Mouse (Mus musculus) ES-E14 (cell line): ENCODE results near the gene Kalrn. TPM values are rescaled to one million over a fixed set of nuclear protein-coding genes. Genes with fewer than 3 reads are reported as not detected.

Experiments
- DNase-seq: peaks from one replicate; pipeline ENCODE4 v3.0.0-alpha.2; 2013; ENCODE audit warnings: low read depth, low spot score
- H3K27ac ChIP-seq: 2 replicates; pipeline ENCODE4 v1.5.1; 2012; ENCODE audit warnings: low read depth, mild to moderate bottlenecking, low read length, moderate library complexity, mixed read lengths; ENCODE audit not compliant: poor library complexity, insufficient read depth, severe bottlenecking
- H3K36me3 ChIP-seq: 2 replicates; pipeline ENCODE4 v1.6.1; 2012; ENCODE audit warnings: mild to moderate bottlenecking, low read length, moderate library complexity, mixed read lengths; ENCODE audit not compliant: control insufficient read depth, poor library complexity, insufficient read depth, severe bottlenecking
- H3K4me1 ChIP-seq, 2 experiments: fragments of 150-350 bp in 1 of 2; sonication (generic) in 1 of 2; 2 replicates each; pipeline ENCODE4 v1.6.1; 2012; ENCODE audit warnings: low read length in 2 of 2, mild to moderate bottlenecking in 1 of 2, mixed read lengths in 1 of 2; ENCODE audit not compliant: control insufficient read depth in 2 of 2, insufficient read depth in 2 of 2, poor library complexity in 1 of 2
- H3K4me3 ChIP-seq, 2 experiments: fragments of 150-350 bp in 1 of 2; sonication (generic) in 1 of 2; 2 replicates each; pipeline ENCODE4 v1.5.1; 2012; ENCODE audit warnings: low read length in 2 of 2, low read depth in 1 of 2, mild to moderate bottlenecking in 1 of 2, mixed read lengths in 1 of 2; ENCODE audit not compliant: insufficient read depth in 1 of 2, poor library complexity in 1 of 2, severe bottlenecking in 1 of 2
- H3K9ac ChIP-seq: 2 replicates; pipeline ENCODE4 v1.6.1; 2012; ENCODE audit warnings: low read depth, mild to moderate bottlenecking, low read length, mixed read lengths; ENCODE audit not compliant: poor library complexity, insufficient read depth, severe bottlenecking
- H3K9me3 ChIP-seq: fragments of 150-350 bp; sonication (generic); 2 replicates; pipeline ENCODE4 v1.6.1; 2012; ENCODE audit warnings: low read depth, mild to moderate bottlenecking, low read length; ENCODE audit not compliant: control insufficient read depth, insufficient read depth
- CHD2 ChIP-seq: IDR thresholded peaks from 2 replicates; pipeline ENCODE4 v1.6.1; 2014; ENCODE audit warnings: mild to moderate bottlenecking, low read depth, low read length, inconsistent platforms
- HCFC1 ChIP-seq: IDR thresholded peaks from 2 replicates; pipeline ENCODE4 v1.6.1; 2012; ENCODE audit warnings: low read length, inconsistent platforms, borderline replicate concordance; ENCODE audit not compliant: insufficient read depth
- MAFK ChIP-seq: IDR thresholded peaks from 2 replicates; pipeline ENCODE4 v1.6.1; 2014; ENCODE audit warnings: mild to moderate bottlenecking, low read depth, low read length, inconsistent platforms; ENCODE audit not compliant: insufficient read depth
- ZC3H11A ChIP-seq: IDR thresholded peaks from 2 replicates; pipeline ENCODE4 v1.6.1; 2012; ENCODE audit warnings: low read depth, mild to moderate bottlenecking, inconsistent platforms, low read length, borderline replicate concordance
- ZNF384 ChIP-seq: IDR thresholded peaks from 2 replicates; pipeline ENCODE4 v1.6.1; 2012; ENCODE audit warnings: low read depth, low read length, inconsistent platforms
- in situ Hi-C, 2 experiments: fragments of 600-800 bp; cut with MboI; formaldehyde crosslinking; loops; one replicate each; pipeline ENCODE4 v1.15.1; 2025; ENCODE audit warnings: low sequenced_read_pairs in 2 of 2, inconsistent platforms in 1 of 2; ENCODE audit not compliant: unreplicated experiment in 2 of 2
- total RNA-seq: library from RNA; depleted of rRNA; stranded (reverse); fragments of 300-350 nt; gene quantifications from 2 replicates; pipeline ENCODE4 v1.2.3, GENCODE M21; 2012

Kalrn gene
- total RNA-seq, 1 experiment = 15.7 TPM

- DNase-seq = no peak
- TF ChIP-seq ZNF384 (no peak), MAFK (no peak), CHD2 (no peak), ZC3H11A (no peak), HCFC1 (no peak)
- no peaks in the 10 kb centered on the region for H3K4me1 ChIP-seq
- in situ Hi-C loops = no loop called here
- no peak overlapping the region for H3K4me3 ChIP-seq
- H3K9me3 ChIP-seq = no peaks in the 10 kb centered on the region
- no peak overlapping the region for H3K27ac ChIP-seq
- H3K36me3 ChIP-seq = no peaks in the 10 kb centered on the region
- H3K9ac ChIP-seq = no peak overlapping the region
Observed at GRCm38 (mm10) chr16:34563593-34564280, 9.6 kb downstream of the Kalrn start.

- no peak overlapping the region for H3K4me3 ChIP-seq
- no peak for TF ChIP-seq HCFC1
- TF ChIP-seq CHD2 = no peak
- in situ Hi-C loops = no loop called here
- no peaks in the 10 kb centered on the region for H3K36me3 ChIP-seq
- no peaks in the 10 kb centered on the region for H3K4me1 ChIP-seq
- H3K27ac ChIP-seq = no peak overlapping the region
- no peak for DNase-seq
- no peak overlapping the region for H3K9ac ChIP-seq
- no peaks in the 10 kb centered on the region for H3K9me3 ChIP-seq
Observed at GRCm38 (mm10) chr16:34561734-34562135, 11.6 kb downstream of the Kalrn start.

DNA sequence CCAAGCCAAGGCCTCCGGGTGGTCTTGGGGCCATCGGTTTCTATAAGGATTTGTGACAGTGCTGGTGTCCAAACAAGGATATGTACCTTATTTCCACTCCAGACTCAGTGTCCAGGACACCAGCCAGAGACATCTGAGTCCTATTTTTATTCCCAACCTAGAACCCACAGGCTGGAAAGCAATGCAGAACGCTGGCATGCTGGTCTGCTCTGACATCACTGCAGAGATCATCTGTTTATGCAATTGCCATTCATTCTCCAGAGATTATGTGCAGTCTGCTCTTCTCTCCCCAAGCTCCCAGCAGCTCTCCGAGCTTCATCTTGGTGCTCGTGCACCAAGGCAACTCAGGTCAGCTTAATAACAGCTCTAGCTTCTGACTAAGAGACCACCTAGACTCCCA is 12.5 kb downstream of the Kalrn start:
- no peaks in the 10 kb centered on the region for H3K9me3 ChIP-seq
- H3K4me1 ChIP-seq = no peaks in the 10 kb centered on the region
- in situ Hi-C loops = no loop called here
- H3K4me3 ChIP-seq = no peak overlapping the region
- no peaks in the 10 kb centered on the region for H3K36me3 ChIP-seq
- H3K9ac ChIP-seq = no peak overlapping the region
- no peak overlapping the region for H3K27ac ChIP-seq
- TF ChIP-seq ZC3H11A (no peak), ZNF384 (no peak), HCFC1 (no peak), MAFK (no peak), CHD2 (no peak)
- no peak for DNase-seq

- H3K4me1 ChIP-seq = no peaks in the 10 kb centered on the region
Observed at GRCm38 (mm10) chr16:34560411-34560810, 12.9 kb downstream of the Kalrn start.

GRCm38 (mm10) chr16:34557891-34558290 is 15.4 kb downstream of the Kalrn start:
- Histone ChIP-seq H3K9ac (no peak overlapping the region), H3K4me1 (no peaks in the 10 kb centered on the region)
- in situ Hi-C loops = no loop called here

More at GRCm38 (mm10) chr16:34560411-34560810, 12.9 kb downstream of the Kalrn start:
- Histone ChIP-seq H3K9ac (no peak overlapping the region), H3K9me3 (no peaks in the 10 kb centered on the region), H3K27ac (no peak overlapping the region), H3K36me3 (no peaks in the 10 kb centered on the region), H3K4me3 (no peak overlapping the region)
- in situ Hi-C loops = no loop called here
- TF ChIP-seq ZC3H11A (no peak), MAFK (no peak), CHD2 (no peak), HCFC1 (no peak), ZNF384 (no peak)
- no peak for DNase-seq

More at GRCm38 (mm10) chr16:34557891-34558290, 15.4 kb downstream of the Kalrn start:
- H3K36me3 ChIP-seq = no peaks in the 10 kb centered on the region
- H3K4me3 ChIP-seq = no peak overlapping the region
- TF ChIP-seq MAFK (no peak), ZC3H11A (no peak), ZNF384 (no peak), CHD2 (no peak), HCFC1 (no peak)
- no peak for DNase-seq
- no peaks in the 10 kb centered on the region for H3K9me3 ChIP-seq
- H3K27ac ChIP-seq = no peak overlapping the region
